15 mouse cellular contexts compared by ENCODE assay signal in the genomic region with DNA sequence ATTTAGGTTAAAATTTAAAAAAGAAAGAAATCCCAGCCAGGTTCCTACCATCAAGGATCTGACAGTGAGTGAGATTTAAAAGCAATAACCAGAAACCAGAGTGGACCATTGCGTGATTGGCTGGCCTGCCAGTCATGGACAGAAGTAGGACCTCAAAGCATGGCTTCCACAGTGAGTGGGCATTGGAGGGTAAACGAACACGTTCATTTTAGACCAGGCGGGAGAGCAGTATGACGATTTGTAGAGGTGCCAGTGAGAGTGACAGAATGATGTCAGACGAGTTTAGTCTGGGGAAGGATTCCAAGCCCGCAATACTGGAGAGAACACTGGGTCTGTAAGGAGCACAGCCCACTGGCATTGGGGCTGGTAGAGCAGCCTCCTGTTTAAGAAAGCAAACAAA.
A peak's percentile ranks its signal among the peaks of the same experiment; 100 is the strongest.
DNase-seq lines count a peak whose midpoint lies in the region; ATAC-seq and TF ChIP-seq lines count a peak whose summit lies in the region.
"Had no signal": no experiment of that assay in that cellular context is flagged by ENCODE, and none has a peak within 500 bp of the region (broad histone marks: within the 10 kb centered on the region; RNA-seq: fewer than 3 reads in every experiment).

No protein-coding gene starts in this region.

- H3K4me3 ChIP-seq in lung, embryonic 16.5 days (ENCODE audit: low read length) = no peak overlapping the region
- no peak overlapping the region for H3K4me3 ChIP-seq in lung, adult 2 months (replicated peaks; ENCODE audit: extremely low read depth, low read depth, low read length)
- no peak overlapping the region for H3K4me3 ChIP-seq in embryonic facial prominence, embryonic 15.5 days (replicated peaks)
- no peak overlapping the region for H3K4me3 ChIP-seq in limb, embryonic 12.5 days (replicated peaks)
- H3K4me3 ChIP-seq in layer of hippocampus, adult 2 months = no peak overlapping the region
- H3K4me3 ChIP-seq: heart, embryonic 13.5 days; limb, embryonic 15.5 days had no signal

- H3K9ac ChIP-seq in lung, embryonic 16.5 days (ENCODE audit: low read length) = no peak overlapping the region
- H3K9ac ChIP-seq in embryonic facial prominence, embryonic 15.5 days = no peak overlapping the region
- no peak overlapping the region for H3K9ac ChIP-seq in limb, embryonic 12.5 days (replicated peaks)
- H3K9ac ChIP-seq: heart, embryonic 13.5 days; limb, embryonic 15.5 days had no signal

- TF ChIP-seq POLR2A in lung, adult 2 months (IDR thresholded peaks at IDR 0.05; ENCODE audit: borderline replicate concordance, extremely low read depth, low read depth, low read length) = no peak

- intact Hi-C loops in heart, postnatal 14 days (cut with DNase I) = loop anchor here (5.0 kb wide), 1 partner anchor 125 kb away; no protein-coding TSS in a partner anchor

- peak; percentile 79 for DNase-seq in heart, adult 11 months
- no peak for DNase-seq in heart, postnatal 14 days
- no peak for DNase-seq in lung, adult 2 months
- DNase-seq in layer of hippocampus, adult 2 months (ENCODE audit: low spot score in 2 of 2) = no peak
- DNase-seq: cerebellum, adult 9-10 months; layer of hippocampus, adult 9-11 months; thymus, postnatal 14 days had no signal

- H3K9me3 ChIP-seq in lung, embryonic 16.5 days (ENCODE audit: control insufficient read depth, low read length) = no peaks in the 10 kb centered on the region
- no peaks in the 10 kb centered on the region for H3K9me3 ChIP-seq in embryonic facial prominence, embryonic 15.5 days (replicated peaks)
- no peaks in the 10 kb centered on the region for H3K9me3 ChIP-seq in limb, embryonic 12.5 days
- H3K9me3 ChIP-seq: heart, embryonic 13.5 days; limb, embryonic 15.5 days had no signal

- ATAC-seq in lung, embryonic 16.5 days (ENCODE audit: low read depth) = peak; percentile 64
- no peak for ATAC-seq in embryonic facial prominence, embryonic 15.5 days (ENCODE audit: insufficient number of reproducible peaks, low FRiP score, low TSS enrichment, low read depth)
- no peak; the same call in 1 of the 2 replicates for ATAC-seq in limb, embryonic 12.5 days (ENCODE audit: insufficient number of reproducible peaks, insufficient read depth, low FRiP score, low TSS enrichment, low read depth)
- ATAC-seq: activated CD4-positive, CD25-positive, alpha-beta regulatory T cell, adult 4 months; Patski had no signal

- no peaks in the 10 kb centered on the region for H3K27me3 ChIP-seq in lung, embryonic 16.5 days (ENCODE audit: control insufficient read depth, insufficient read depth, low read depth, low read length)
- no peaks in the 10 kb centered on the region for H3K27me3 ChIP-seq in embryonic facial prominence, embryonic 15.5 days
- H3K27me3 ChIP-seq in limb, embryonic 12.5 days = no peaks in the 10 kb centered on the region
- H3K27me3 ChIP-seq: heart, embryonic 13.5 days; limb, embryonic 15.5 days; Patski had no signal

- H3K4me2 ChIP-seq in lung, embryonic 16.5 days (ENCODE audit: low read depth, low read length) = no peak overlapping the region
- no peak overlapping the region for H3K4me2 ChIP-seq in embryonic facial prominence, embryonic 15.5 days (replicated peaks)
- H3K4me2 ChIP-seq in limb, embryonic 12.5 days = no peak overlapping the region
- H3K4me2 ChIP-seq: heart, embryonic 13.5 days; limb, embryonic 15.5 days had no signal

- WGBS in lung, embryonic 16.5 days = 39% methylated on average over 7 of the region's 7 CpGs
- 58% methylated on average over 7 of the region's 7 CpGs for WGBS in lung, adult 2 months
- WGBS in embryonic facial prominence, embryonic 15.5 days = 69% methylated on average over 7 of the region's 7 CpGs
- 69% methylated on average over 7 of the region's 7 CpGs for WGBS in limb, embryonic 12.5 days

- no peak for TF ChIP-seq CTCF in lung, adult 2 months (IDR thresholded peaks at IDR 0.05; ENCODE audit: insufficient read depth, low read length)
- TF ChIP-seq CTCF in layer of hippocampus, adult 2 months (conservative IDR thresholded peaks at IDR 0.05) = no peak

- H3K27ac ChIP-seq in lung, embryonic 16.5 days (ENCODE audit: low read length) = no peak overlapping the region; the same call in 1 of the 2 replicates
- 0 out of 2 replicates have a peak overlapping the region, but pooled peaks have one; percentile 44 for H3K27ac ChIP-seq in embryonic facial prominence, embryonic 15.5 days (replicated peaks)
- peak overlapping the region; percentile 42; the same call in 1 of the 2 replicates for H3K27ac ChIP-seq in limb, embryonic 12.5 days
- H3K27ac ChIP-seq in layer of hippocampus, adult 2 months = no peak overlapping the region
- H3K27ac ChIP-seq: heart, embryonic 13.5 days; kidney, postnatal 0 days; limb, embryonic 15.5 days had no signal

- peaks cover 26% of the 10 kb centered on the region for H3K4me1 ChIP-seq in lung, embryonic 16.5 days (replicated peaks; ENCODE audit: control insufficient read depth, insufficient read depth, low read length)
- no peaks in the 10 kb centered on the region; the same call in 1 of the 2 replicates for H3K4me1 ChIP-seq in lung, adult 2 months (ENCODE audit: control insufficient read depth, insufficient read depth, low read length)
- peaks cover 18% of the 10 kb centered on the region for H3K4me1 ChIP-seq in embryonic facial prominence, embryonic 15.5 days
- H3K4me1 ChIP-seq in limb, embryonic 12.5 days (replicated peaks) = peaks cover 21% of the 10 kb centered on the region

- no peaks in the 10 kb centered on the region for H3K36me3 ChIP-seq in lung, embryonic 16.5 days (ENCODE audit: control insufficient read depth, insufficient read depth, low read length)
- H3K36me3 ChIP-seq in embryonic facial prominence, embryonic 15.5 days = no peaks in the 10 kb centered on the region
- H3K36me3 ChIP-seq in limb, embryonic 12.5 days = no peaks in the 10 kb centered on the region
- H3K36me3 ChIP-seq: heart, embryonic 13.5 days; limb, embryonic 15.5 days had no signal

Comparison
In these comparisons a context has a peak if more than half of its experiments do, and no peak if none do; other contexts are left out.
1. H3K27ac ChIP-seq: peak in embryonic facial prominence, embryonic 15.5 days (single experiment) and limb, embryonic 12.5 days (single experiment); none in lung, embryonic 16.5 days (single experiment) and layer of hippocampus, adult 2 months (single experiment).